Mouse (Mus musculus): ENCODE measurements around the gene Mpv17l. TPM values are rescaled to one million over a fixed set of nuclear protein-coding genes. Genes with fewer than 3 reads are reported as not detected.
"Not testable (repeated sequence)": the region's sequence is repeated elsewhere in the genome, so short reads cannot be mapped to it uniquely, and the experiment has no call there.

The Mpv17l gene
- polyA plus RNA-seq, 1 experiment from 2014 or later, result 7.7 TPM

GRCm38 (mm10) chr16:13896357-13896756, 6.6 kb upstream of the Mpv17l start:
- no peak for ATAC-seq (ENCODE audit: low FRiP score, low read depth)
- H3K27me3 ChIP-seq (replicated peaks), result no peaks in the 10 kb centered on the region

DNA sequence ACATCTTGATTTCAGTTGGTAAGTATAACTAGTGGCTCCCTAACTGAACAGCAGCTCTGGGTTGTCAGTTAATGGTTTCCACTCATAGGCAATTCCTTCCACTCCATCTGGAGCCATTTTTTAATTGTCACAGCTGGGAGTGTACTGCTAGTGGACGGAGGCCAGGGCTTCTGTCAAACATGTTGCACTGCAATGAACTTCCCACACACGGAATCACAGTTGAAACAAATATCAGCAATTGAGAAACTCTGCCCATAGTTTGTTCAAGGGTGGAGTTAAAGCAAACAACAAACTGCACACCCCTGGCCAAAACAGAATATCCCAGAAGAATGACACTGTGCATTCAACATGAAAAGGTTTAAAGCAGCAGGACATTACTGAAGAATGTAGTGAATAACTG, 4.0 kb upstream of the Mpv17l start:
- H3K9me3 ChIP-seq, result no peaks in the 10 kb centered on the region
- H3K4me1 ChIP-seq, result peaks cover 10% of the 10 kb centered on the region
- H3K27ac ChIP-seq, result no peak overlapping the region
- no peak overlapping the region for H3K9ac ChIP-seq
- WGBS, result 65% methylated on average over 2 of the region's 2 CpGs
- no peaks in the 10 kb centered on the region for H3K36me3 ChIP-seq
- ATAC-seq (ENCODE audit: low FRiP score, low read depth), result no peak
- H3K4me3 ChIP-seq, result no peak overlapping the region
- no peak overlapping the region for H3K4me2 ChIP-seq (replicated peaks)
- no peaks in the 10 kb centered on the region for H3K27me3 ChIP-seq (replicated peaks)

More at GRCm38 (mm10) chr16:13896357-13896756, 6.6 kb upstream of the Mpv17l start:
- H3K9ac ChIP-seq, result no peak overlapping the region
- H3K36me3 ChIP-seq, result no peaks in the 10 kb centered on the region
- 92% methylated on average over 3 of the region's 3 CpGs for WGBS
- no peak overlapping the region for H3K27ac ChIP-seq
- no peaks in the 10 kb centered on the region for H3K9me3 ChIP-seq
- H3K4me1 ChIP-seq, result peaks cover 2% of the 10 kb centered on the region; the same call in 1 of the 2 replicates
- no peak overlapping the region for H3K4me3 ChIP-seq
- H3K4me2 ChIP-seq (replicated peaks), result no peak overlapping the region

DNA sequence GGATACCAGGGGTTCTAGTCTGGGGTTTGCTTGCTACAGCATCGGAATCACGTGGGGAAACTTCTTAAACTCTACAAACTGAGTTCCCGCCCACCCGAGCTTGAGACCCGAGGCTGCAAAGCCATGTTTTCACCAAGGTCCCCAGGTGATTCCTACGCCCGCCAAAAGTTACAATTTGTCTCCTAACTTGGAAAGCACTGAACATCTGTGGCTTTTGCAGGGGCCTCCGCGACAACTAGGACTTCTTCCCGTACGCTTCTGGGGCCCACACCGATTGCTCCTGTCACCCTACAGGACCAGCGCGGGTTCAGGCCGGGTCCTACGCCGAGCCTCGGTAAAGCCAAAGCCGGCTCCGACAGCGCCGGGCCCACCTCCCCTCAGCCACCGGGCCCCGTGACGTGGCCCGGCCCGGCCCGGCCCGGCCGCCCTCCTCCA, 547 bp upstream of the Mpv17l start:
- Histone ChIP-seq H3K4me3 (peak overlapping the region; percentile 79), H3K36me3 (no peaks in the 10 kb centered on the region), H3K9me3 (no peaks in the 10 kb centered on the region), H3K4me2 (replicated peaks) (peak overlapping the region; percentile 68), H3K27me3 (replicated peaks) (no peaks in the 10 kb centered on the region), H3K9ac (peak overlapping the region; percentile 84), H3K27ac (peak overlapping the region; percentile 20), H3K4me1 (peaks cover 10% of the 10 kb centered on the region)
- 0% methylated on average over 30 of the region's 30 CpGs for WGBS
- ATAC-seq (ENCODE audit: low FRiP score, low read depth), result no peak

GRCm38 (mm10) chr16:13903488-13903887, 527 bp downstream of the Mpv17l start:
- H3K27me3 ChIP-seq (replicated peaks), result no peaks in the 10 kb centered on the region
- no peaks in the 10 kb centered on the region for H3K36me3 ChIP-seq
- 0 out of 2 replicates have a peak overlapping the region, but pooled peaks have one; percentile 33 for H3K27ac ChIP-seq
- H3K4me1 ChIP-seq, result peaks cover 10% of the 10 kb centered on the region
- peak overlapping the region; percentile 68 for H3K4me2 ChIP-seq (replicated peaks)
- WGBS, result 7% methylated on average over 8 of the region's 8 CpGs
- peak overlapping the region; percentile 84 for H3K9ac ChIP-seq
- H3K4me3 ChIP-seq, result peak overlapping the region; percentile 79
- no peaks in the 10 kb centered on the region for H3K9me3 ChIP-seq
- peak; percentile 86 for ATAC-seq (ENCODE audit: low FRiP score, low read depth)

GRCm38 (mm10) chr16:13907297-13907696, 4.3 kb downstream of the Mpv17l start:
- Histone ChIP-seq H3K36me3 (no peaks in the 10 kb centered on the region), H3K9ac (no peak overlapping the region), H3K4me2 (replicated peaks) (no peak overlapping the region), H3K4me3 (no peak overlapping the region), H3K27ac (no peak overlapping the region), H3K27me3 (replicated peaks) (no peaks in the 10 kb centered on the region), H3K9me3 (no peaks in the 10 kb centered on the region), H3K4me1 (no peaks in the 10 kb centered on the region; the same call in 1 of the 2 replicates)
- 85% methylated on average over 3 of the region's 3 CpGs for WGBS
- no peak for ATAC-seq (ENCODE audit: low FRiP score, low read depth)

- H3K9ac ChIP-seq, result no peak overlapping the region
- H3K4me1 ChIP-seq, result no peaks in the 10 kb centered on the region
- H3K9me3 ChIP-seq, result peaks cover 5% of the 10 kb centered on the region
- H3K4me2 ChIP-seq (replicated peaks), result no peak overlapping the region
- no peak overlapping the region for H3K27ac ChIP-seq
- 91% methylated on average over 5 of the region's 5 CpGs for WGBS
- H3K36me3 ChIP-seq, result no peaks in the 10 kb centered on the region; the same call in 1 of the 2 replicates
- H3K27me3 ChIP-seq (replicated peaks), result no peaks in the 10 kb centered on the region
- H3K4me3 ChIP-seq, result no peak overlapping the region
- ATAC-seq (ENCODE audit: low FRiP score, low read depth), result no peak
Observed at GRCm38 (mm10) chr16:13920093-13920492, 17.1 kb downstream of the Mpv17l start.

DNA sequence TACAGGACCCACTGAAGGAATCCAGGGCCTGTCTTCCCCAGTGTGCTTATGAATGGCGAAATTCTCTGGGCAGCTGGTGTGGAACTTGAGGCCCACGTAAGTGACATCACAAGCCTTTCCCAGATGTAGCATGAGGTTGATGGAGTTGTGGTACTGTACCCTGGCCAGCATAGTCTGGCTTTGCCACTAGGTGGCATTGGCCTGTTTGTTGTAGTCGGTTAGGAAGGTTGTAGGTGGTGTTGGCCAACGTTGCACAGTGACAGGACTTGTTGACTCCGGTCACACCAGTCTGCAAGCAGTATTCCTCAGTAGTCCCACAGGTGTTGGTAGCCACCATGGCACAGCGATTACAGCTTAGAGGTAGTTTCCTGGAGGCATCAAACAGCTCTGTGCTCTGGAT, 18.1 kb downstream of the Mpv17l start:
- H3K4me3 ChIP-seq, result no peak overlapping the region
- no peak for ATAC-seq (ENCODE audit: low FRiP score, low read depth)

GRCm38 (mm10) chr16:13921781-13922180, 18.8 kb downstream of the Mpv17l start:
- Histone ChIP-seq H3K9ac (no peak overlapping the region), H3K27me3 (replicated peaks) (no peaks in the 10 kb centered on the region), H3K4me3 (no peak overlapping the region), H3K9me3 (peaks cover 5% of the 10 kb centered on the region), H3K4me1 (no peaks in the 10 kb centered on the region), H3K27ac (no peak overlapping the region), H3K36me3 (no peaks in the 10 kb centered on the region), H3K4me2 (replicated peaks) (no peak overlapping the region)
- ATAC-seq (ENCODE audit: low FRiP score, low read depth), result no peak
- WGBS, result 97% methylated on average over 7 of the region's 7 CpGs

More for the DNA sequence above, 18.1 kb downstream of the Mpv17l start:
- 93% methylated on average over 6 of the region's 6 CpGs for WGBS
- Histone ChIP-seq H3K27ac (no peak overlapping the region), H3K36me3 (no peaks in the 10 kb centered on the region; the same call in 1 of the 2 replicates), H3K4me2 (replicated peaks) (no peak overlapping the region), H3K9ac (no peak overlapping the region), H3K27me3 (replicated peaks) (no peaks in the 10 kb centered on the region), H3K4me1 (no peaks in the 10 kb centered on the region), H3K9me3 (peaks cover 5% of the 10 kb centered on the region)

DNA sequence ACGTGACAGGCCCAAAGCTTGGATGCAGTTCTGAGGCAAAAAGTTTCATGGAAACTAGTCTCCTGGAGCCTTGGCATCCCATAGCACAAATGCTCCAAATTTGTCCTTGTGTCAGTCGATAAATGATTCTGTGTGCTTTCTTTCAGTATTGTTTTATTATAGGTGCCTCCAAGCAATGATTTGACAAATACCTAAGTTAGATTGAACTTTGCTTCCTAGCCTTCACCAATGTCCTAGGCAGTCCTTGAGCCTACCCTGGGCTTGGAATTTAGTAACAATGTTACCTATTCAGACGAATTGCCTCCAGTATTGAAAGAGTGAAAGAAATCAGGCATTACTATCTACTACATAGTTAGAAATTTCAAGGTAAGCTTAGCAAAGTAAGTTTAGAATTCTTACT, 19.5 kb downstream of the Mpv17l start:
- not testable (repeated sequence) for H3K27me3 ChIP-seq (replicated peaks); H3K4me3 ChIP-seq; H3K9me3 ChIP-seq; H3K4me2 ChIP-seq (replicated peaks); H3K36me3 ChIP-seq; H3K27ac ChIP-seq; H3K9ac ChIP-seq; ATAC-seq (ENCODE audit: low FRiP score, low read depth); H3K4me1 ChIP-seq
- WGBS, result 91% methylated on average over 3 of the region's 3 CpGs

- H3K9me3 ChIP-seq; H3K27ac ChIP-seq; H3K4me2 ChIP-seq (replicated peaks); H3K4me3 ChIP-seq; H3K9ac ChIP-seq; ATAC-seq (ENCODE audit: low FRiP score, low read depth); H3K4me1 ChIP-seq; H3K27me3 ChIP-seq (replicated peaks); H3K36me3 ChIP-seq: not testable (repeated sequence)
- WGBS, result 98% methylated on average over 5 of the region's 5 CpGs
Observed at GRCm38 (mm10) chr16:13922966-13923365, 20.0 kb downstream of the Mpv17l start.

- Histone ChIP-seq H3K4me1 (no peaks in the 10 kb centered on the region), H3K9ac (no peak overlapping the region), H3K9me3 (no peaks in the 10 kb centered on the region), H3K36me3 (no peaks in the 10 kb centered on the region), H3K27me3 (replicated peaks) (no peaks in the 10 kb centered on the region), H3K27ac (no peak overlapping the region), H3K4me3 (no peak overlapping the region), H3K4me2 (replicated peaks) (no peak overlapping the region)
- WGBS, result 86% methylated on average over 4 of the region's 4 CpGs
- no peak for ATAC-seq (ENCODE audit: low FRiP score, low read depth)
Observed at GRCm38 (mm10) chr16:13927456-13928075, 24.6 kb downstream of the Mpv17l start.

GRCm38 (mm10) chr16:13940139-13940846, 37.3 kb downstream of the Mpv17l start:
- WGBS, result 4% methylated on average over 28 of the region's 28 CpGs
- ATAC-seq (ENCODE audit: low FRiP score, low read depth), result peak; percentile 98
- H3K4me2 ChIP-seq (replicated peaks), result peak overlapping the region; percentile 99
- peak overlapping the region; percentile 55 for H3K4me3 ChIP-seq
- peaks cover 13% of the 10 kb centered on the region for H3K27me3 ChIP-seq (replicated peaks)
- H3K9me3 ChIP-seq, result no peaks in the 10 kb centered on the region
- peaks cover 8% of the 10 kb centered on the region for H3K4me1 ChIP-seq
- H3K9ac ChIP-seq, result peak overlapping the region; percentile 68
- H3K36me3 ChIP-seq, result no peaks in the 10 kb centered on the region
- H3K27ac ChIP-seq, result no peak overlapping the region
